Mouse (Mus musculus): ENCODE data around the gene Dusp16. TPM values are rescaled to one million over a fixed set of nuclear protein-coding genes. Genes with fewer than 3 reads are reported as not detected.

The Dusp16 gene
- polyA plus RNA-seq, 1 experiment, result 16.9 TPM

DNA sequence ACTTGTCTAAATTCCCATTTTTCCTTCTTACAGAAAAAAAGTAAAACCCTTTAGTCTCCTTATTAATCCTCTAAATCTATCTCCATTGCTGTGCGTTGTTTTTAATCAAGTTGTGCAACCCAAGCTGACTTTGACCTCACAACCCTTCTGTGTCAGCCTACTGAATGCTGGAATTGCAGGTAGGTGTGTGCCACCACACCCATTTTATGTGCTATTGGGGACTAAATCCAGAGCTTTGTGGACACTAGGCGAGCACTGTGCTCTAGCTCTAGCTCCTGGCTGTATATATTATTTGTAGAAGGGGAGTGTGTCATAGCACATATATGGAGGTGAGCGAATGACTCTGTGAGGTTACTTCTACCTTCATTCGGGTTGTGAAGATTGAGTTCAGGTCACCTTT is 41.3 kb downstream of the Dusp16 start:
- Histone ChIP-seq H3K4me3 (ENCODE audit: insufficient read depth, low read length) (no peak overlapping the region), H3K27ac (ENCODE audit: insufficient read depth, low read length) (no peak overlapping the region), H3K4me1 (ENCODE audit: control insufficient read depth, insufficient read depth, low read length) (no peaks in the 10 kb centered on the region; the same call in 1 of the 2 replicates)
- TF ChIP-seq POLR2A (IDR thresholded peaks at IDR 0.05; ENCODE audit: low read depth, low read length) (no peak), CTCF (IDR thresholded peaks at IDR 0.05; ENCODE audit: borderline replicate concordance, insufficient read depth, low read length) (no peak)

DNA sequence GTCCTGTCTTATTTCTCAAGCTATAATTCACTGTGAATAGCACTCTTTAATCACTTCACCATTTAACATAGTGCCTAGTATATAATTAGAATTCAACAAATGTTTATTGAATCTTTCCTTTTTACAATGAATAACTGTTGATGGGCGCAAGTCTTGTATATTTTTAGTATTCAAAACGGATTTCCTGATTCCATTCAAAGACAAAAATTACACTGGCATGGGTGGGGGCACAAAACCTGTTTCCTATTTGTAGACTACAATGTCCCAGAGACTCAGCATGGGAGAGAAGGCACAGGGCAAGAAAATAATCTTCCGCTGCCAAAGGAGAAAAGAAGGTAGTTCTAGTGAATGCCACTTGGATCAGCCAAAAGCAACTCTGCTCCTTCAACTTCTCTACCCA is 44.3 kb downstream of the Dusp16 start:
- no peak for TF ChIP-seq CTCF (IDR thresholded peaks at IDR 0.05; ENCODE audit: borderline replicate concordance, insufficient read depth, low read length)
- no peak for TF ChIP-seq POLR2A (IDR thresholded peaks at IDR 0.05; ENCODE audit: low read depth, low read length)
- H3K4me3 ChIP-seq (ENCODE audit: insufficient read depth, low read length), result no peak overlapping the region
- no peak overlapping the region for H3K27ac ChIP-seq (ENCODE audit: insufficient read depth, low read length)
- no peaks in the 10 kb centered on the region for H3K4me1 ChIP-seq (ENCODE audit: control insufficient read depth, insufficient read depth, low read length)

DNA sequence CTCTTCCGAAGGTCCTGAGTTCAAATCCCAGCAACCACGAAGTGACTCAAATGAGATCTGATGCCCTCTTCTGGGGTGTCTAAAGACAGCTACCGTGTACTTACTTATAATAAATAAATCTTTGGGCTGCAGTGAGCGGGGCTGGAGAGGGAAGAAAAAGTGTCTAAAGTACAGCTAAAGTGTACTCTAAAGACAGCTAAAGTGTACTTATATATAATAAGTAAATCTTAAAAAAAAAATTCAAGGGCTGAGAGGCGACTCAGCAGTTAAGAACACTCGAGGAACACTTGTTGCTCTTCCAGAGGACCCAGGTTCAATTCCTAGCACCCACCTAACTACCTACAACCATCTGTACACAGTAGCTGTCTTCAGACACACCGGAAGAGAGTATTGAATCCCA is 46.5 kb downstream of the Dusp16 start:
- no peak for TF ChIP-seq POLR2A (IDR thresholded peaks at IDR 0.05; ENCODE audit: low read depth, low read length)
- no peak for TF ChIP-seq CTCF (IDR thresholded peaks at IDR 0.05; ENCODE audit: borderline replicate concordance, insufficient read depth, low read length)
- Histone ChIP-seq H3K27ac (ENCODE audit: insufficient read depth, low read length) (no peak overlapping the region), H3K4me1 (ENCODE audit: control insufficient read depth, insufficient read depth, low read length) (no peaks in the 10 kb centered on the region), H3K4me3 (ENCODE audit: insufficient read depth, low read length) (no peak overlapping the region)

DNA sequence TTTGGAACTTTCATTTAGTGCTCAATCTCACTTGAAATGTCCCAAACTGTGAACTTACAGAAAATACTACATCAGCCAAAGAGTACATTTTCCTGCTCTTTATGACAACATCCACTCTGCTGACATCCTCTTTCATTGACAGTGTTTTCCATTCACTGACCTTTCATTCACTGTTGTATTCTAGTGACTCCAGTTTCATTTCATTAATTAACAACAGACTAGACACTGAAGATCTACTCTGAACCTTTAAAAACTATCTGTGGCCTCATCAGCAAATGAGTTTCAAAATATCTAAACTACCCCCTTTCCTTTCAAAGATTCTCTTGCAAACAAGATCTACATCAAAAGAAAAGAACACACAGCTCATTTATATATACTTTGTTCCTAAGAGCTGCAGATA is 48.9 kb downstream of the Dusp16 start:
- TF ChIP-seq POLR2A (IDR thresholded peaks at IDR 0.05; ENCODE audit: low read depth, low read length) (no peak), CTCF (IDR thresholded peaks at IDR 0.05; ENCODE audit: borderline replicate concordance, insufficient read depth, low read length) (no peak)
- H3K27ac ChIP-seq (ENCODE audit: insufficient read depth, low read length), result no peak overlapping the region
- no peaks in the 10 kb centered on the region for H3K4me1 ChIP-seq (ENCODE audit: control insufficient read depth, insufficient read depth, low read length)
- no peak overlapping the region for H3K4me3 ChIP-seq (ENCODE audit: insufficient read depth, low read length)

DNA sequence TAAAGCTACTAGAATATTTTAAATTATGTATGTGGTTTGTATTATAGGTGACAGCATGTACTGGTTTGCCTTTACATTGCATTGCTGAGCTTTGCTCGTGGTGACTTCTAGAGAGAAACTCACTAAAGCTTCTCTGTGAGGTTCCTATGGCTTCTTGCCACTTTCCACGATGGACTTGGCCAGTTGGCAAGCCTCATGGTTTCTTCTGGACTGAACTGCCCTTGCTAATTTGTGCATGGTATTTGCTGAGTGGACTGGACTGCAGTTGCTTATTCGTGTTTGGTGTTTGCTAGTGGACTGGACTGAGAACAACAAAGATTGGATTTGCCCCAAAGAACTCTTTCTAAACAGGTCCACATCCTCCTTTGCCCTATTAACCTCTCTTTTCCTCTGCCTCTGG is 55.6 kb downstream of the Dusp16 start:
- no peak for TF ChIP-seq CTCF (IDR thresholded peaks at IDR 0.05; ENCODE audit: borderline replicate concordance, insufficient read depth, low read length)
- no peak for TF ChIP-seq POLR2A (IDR thresholded peaks at IDR 0.05; ENCODE audit: low read depth, low read length)
- Histone ChIP-seq H3K4me3 (ENCODE audit: insufficient read depth, low read length) (no peak overlapping the region), H3K4me1 (ENCODE audit: control insufficient read depth, insufficient read depth, low read length) (no peaks in the 10 kb centered on the region), H3K27ac (ENCODE audit: insufficient read depth, low read length) (no peak overlapping the region)

DNA sequence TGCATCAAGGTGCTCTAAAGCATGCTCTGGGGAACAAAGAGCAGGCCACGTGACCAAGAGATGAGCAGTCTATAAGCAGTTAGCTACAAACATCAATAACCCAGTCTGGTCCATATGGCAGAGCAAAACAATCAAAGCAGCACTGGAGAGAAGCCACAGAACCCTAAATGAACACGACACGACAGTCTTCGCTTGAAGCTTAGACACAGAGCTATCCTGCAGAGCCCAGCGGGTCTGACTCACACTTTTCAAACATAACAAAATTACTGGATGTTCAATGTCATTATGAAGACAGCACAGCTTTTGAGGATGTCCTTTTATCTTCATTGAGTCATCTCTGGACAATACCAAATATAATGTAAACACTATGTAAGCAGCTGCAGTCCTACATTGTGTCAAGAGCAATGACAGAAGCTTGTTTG is 58.6 kb downstream of the Dusp16 start:
- no peak overlapping the region for H3K4me3 ChIP-seq (ENCODE audit: insufficient read depth, low read length)
- no peaks in the 10 kb centered on the region for H3K4me1 ChIP-seq (ENCODE audit: control insufficient read depth, insufficient read depth, low read length)
- H3K27ac ChIP-seq (ENCODE audit: insufficient read depth, low read length), result no peak overlapping the region
- no peak for TF ChIP-seq POLR2A (IDR thresholded peaks at IDR 0.05; ENCODE audit: low read depth, low read length)
- no peak for TF ChIP-seq CTCF (IDR thresholded peaks at IDR 0.05; ENCODE audit: borderline replicate concordance, insufficient read depth, low read length)

DNA sequence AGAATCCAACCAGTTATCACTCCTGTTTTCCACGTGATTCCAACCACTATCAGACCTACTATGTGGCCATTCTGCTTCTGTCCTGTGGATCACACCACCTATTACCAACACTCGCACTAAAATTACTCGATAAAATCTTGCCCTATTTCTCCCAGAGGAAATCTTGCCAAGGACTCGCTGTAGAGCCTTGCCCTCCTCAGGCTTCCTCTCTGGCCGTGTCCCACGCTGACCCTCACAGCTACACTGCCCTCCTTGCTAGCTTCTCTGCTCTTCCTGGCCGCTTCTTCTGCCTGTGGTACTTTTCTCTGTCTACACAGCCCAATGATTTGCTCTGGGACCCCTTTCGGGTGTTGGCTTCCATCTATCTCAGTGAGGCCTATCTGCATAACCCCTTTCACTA is 59.6 kb downstream of the Dusp16 start:
- TF ChIP-seq CTCF (IDR thresholded peaks at IDR 0.05; ENCODE audit: borderline replicate concordance, insufficient read depth, low read length) (no peak), POLR2A (IDR thresholded peaks at IDR 0.05; ENCODE audit: low read depth, low read length) (no peak)
- Histone ChIP-seq H3K27ac (ENCODE audit: insufficient read depth, low read length) (no peak overlapping the region), H3K4me1 (ENCODE audit: control insufficient read depth, insufficient read depth, low read length) (no peaks in the 10 kb centered on the region)

DNA sequence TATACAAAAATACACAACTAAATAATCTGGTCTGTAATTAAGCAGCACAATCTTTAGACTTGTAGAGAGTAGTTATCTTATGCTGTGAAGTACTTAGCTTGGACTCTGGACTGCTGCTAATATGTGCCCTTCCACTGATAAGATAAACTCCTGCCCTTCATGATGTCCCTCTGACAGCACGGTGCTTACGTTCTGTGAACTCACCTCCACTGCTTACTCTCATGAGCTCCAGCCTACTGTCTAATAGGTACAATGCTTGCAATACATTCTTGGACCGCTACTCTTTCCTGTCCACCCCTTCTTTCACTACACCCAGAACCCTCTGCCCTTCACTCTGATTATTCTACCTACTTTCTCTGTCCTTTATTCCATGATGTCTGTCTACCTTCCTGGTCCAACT is 61.4 kb downstream of the Dusp16 start:
- H3K4me1 ChIP-seq (ENCODE audit: control insufficient read depth, insufficient read depth, low read length), result no peaks in the 10 kb centered on the region
- no peak overlapping the region for H3K27ac ChIP-seq (ENCODE audit: insufficient read depth, low read length)
- no peak for TF ChIP-seq POLR2A (IDR thresholded peaks at IDR 0.05; ENCODE audit: low read depth, low read length)
- TF ChIP-seq CTCF (IDR thresholded peaks at IDR 0.05; ENCODE audit: borderline replicate concordance, insufficient read depth, low read length), result no peak
- no peak overlapping the region for H3K4me3 ChIP-seq (ENCODE audit: insufficient read depth, low read length)

More for the DNA sequence above, 59.6 kb downstream of the Dusp16 start:
- no peak overlapping the region for H3K4me3 ChIP-seq (ENCODE audit: insufficient read depth, low read length)

DNA sequence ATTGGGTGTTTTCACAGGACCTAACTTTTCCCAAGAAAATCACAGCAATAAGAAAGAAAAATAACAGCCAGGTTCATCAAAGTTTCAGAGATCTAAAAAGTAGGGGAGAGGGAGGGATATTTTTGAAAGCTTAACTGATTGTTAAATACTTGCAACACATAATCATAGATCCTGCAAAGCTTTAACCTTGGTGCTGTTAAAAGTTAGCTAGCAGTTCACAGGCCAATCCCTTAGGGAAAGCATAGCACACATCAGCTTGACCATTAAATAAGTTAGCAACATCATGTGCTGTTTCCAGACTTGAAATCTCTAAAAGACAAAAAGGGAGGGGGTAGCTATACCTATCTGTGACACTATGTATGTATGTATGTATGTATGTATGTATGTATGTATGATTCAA is 67.0 kb downstream of the Dusp16 start:
- Histone ChIP-seq H3K4me1 (ENCODE audit: control insufficient read depth, insufficient read depth, low read length) (no peaks in the 10 kb centered on the region), H3K27ac (ENCODE audit: insufficient read depth, low read length) (no peak overlapping the region), H3K4me3 (ENCODE audit: insufficient read depth, low read length) (no peak overlapping the region)
- TF ChIP-seq CTCF (IDR thresholded peaks at IDR 0.05; ENCODE audit: borderline replicate concordance, insufficient read depth, low read length) (no peak), POLR2A (IDR thresholded peaks at IDR 0.05; ENCODE audit: low read depth, low read length) (no peak)

DNA sequence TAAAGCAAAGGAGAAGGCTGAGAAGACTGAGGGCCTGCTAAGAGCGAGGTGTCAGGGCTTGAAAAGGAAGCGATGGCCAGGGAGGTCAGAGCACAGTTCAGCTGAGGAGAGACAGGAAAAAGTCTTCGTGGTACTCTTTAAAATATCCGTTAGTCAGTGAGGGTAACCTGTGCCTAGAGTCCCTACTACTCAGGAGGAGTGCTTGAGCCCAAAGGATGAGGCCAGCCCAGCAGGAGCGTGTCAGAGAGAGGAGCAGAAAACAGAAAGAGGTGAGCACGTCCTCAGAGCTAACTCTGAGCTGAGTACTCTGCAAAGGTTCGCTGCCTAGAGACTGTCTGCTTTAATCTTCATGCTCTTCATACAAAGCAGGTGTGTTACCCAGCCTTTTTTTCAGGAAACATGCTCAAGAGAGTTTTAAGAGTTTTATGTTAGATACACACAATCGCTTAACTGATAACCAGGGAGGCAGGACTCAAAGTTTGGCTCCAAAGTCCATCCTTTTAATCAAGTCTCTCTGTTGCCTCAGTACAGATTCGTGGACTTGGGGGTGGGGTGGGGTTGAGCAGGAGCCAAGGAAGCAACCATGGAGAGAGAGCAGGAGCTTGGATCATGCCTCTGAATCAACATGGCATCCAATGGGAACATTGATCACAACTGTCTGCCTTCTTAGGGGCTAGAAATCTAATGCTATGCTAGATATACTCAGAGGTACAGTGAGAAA is 68.4 kb downstream of the Dusp16 start:
- TF ChIP-seq POLR2A (IDR thresholded peaks at IDR 0.05; ENCODE audit: low read depth, low read length), result no peak
- no peak for TF ChIP-seq CTCF (IDR thresholded peaks at IDR 0.05; ENCODE audit: borderline replicate concordance, insufficient read depth, low read length)
- no peak overlapping the region for H3K27ac ChIP-seq (ENCODE audit: insufficient read depth, low read length)
- H3K4me3 ChIP-seq (ENCODE audit: insufficient read depth, low read length), result no peak overlapping the region
- no peaks in the 10 kb centered on the region for H3K4me1 ChIP-seq (ENCODE audit: control insufficient read depth, insufficient read depth, low read length)

Data from embryonic fibroblast, embryonic 13.5 days (primary cell).